Mouse (Mus musculus): Measurements from ENCODE around the gene Tgfb1i1. TPM values are rescaled to one million over a fixed set of nuclear protein-coding genes. Genes with fewer than 3 reads are reported as not detected.

The Tgfb1i1 gene
- 161 and 168 TPM in 2 replicates for polyA plus RNA-seq (2015; fragmentation: Nextera tagmentation; extraction: Ambion mirVana)

- Histone ChIP-seq H3K4me1 (ENCODE audit: control insufficient read depth, insufficient read depth, low read length) (peaks cover 22% of the 10 kb centered on the region), H3K9me3 (replicated peaks; ENCODE audit: control insufficient read depth, low read length) (no peaks in the 10 kb centered on the region), H3K27me3 (ENCODE audit: control insufficient read depth, insufficient read depth, low read length) (no peaks in the 10 kb centered on the region), H3K36me3 (ENCODE audit: control insufficient read depth, insufficient read depth) (peaks cover 38% of the 10 kb centered on the region), H3K9ac (ENCODE audit: low read length) (peak within 1 kb of the TSS; percentile 94), H3K4me2 (ENCODE audit: low read depth, low read length) (peak within 1 kb of the TSS; percentile 67), H3K4me3 (ENCODE audit: low read length) (peak within 1 kb of the TSS; percentile 78), H3K27ac (ENCODE audit: low read length) (peak within 1 kb of the TSS; percentile 99)
- peak; percentile 91 for ATAC-seq (replicated peaks; ENCODE audit: extremely low read depth, insufficient read depth, low FRiP score)
- WGBS: 3% methylated on average over 29 of the region's 30 CpGs
These were observed at the start of gene Tgfb1i1 for GRCm38 (mm10) chr7:128246496-128247391. Tgfb1i1 (plus strand) TSS chr7:128246812.

GRCm38 (mm10) chr7:128201607-128202006 lies 45.0 kb upstream of the Tgfb1i1 start:
- Histone ChIP-seq H3K4me3 (ENCODE audit: low read length) (no peak overlapping the region), H3K9ac (ENCODE audit: low read length) (no peak overlapping the region), H3K27ac (ENCODE audit: low read length) (no peak overlapping the region), H3K36me3 (ENCODE audit: control insufficient read depth, insufficient read depth) (peaks cover 3% of the 10 kb centered on the region; the same call in 1 of the 2 replicates), H3K9me3 (replicated peaks; ENCODE audit: control insufficient read depth, low read length) (no peaks in the 10 kb centered on the region; the same call in 1 of the 2 replicates), H3K4me2 (ENCODE audit: low read depth, low read length) (no peak overlapping the region), H3K4me1 (ENCODE audit: control insufficient read depth, insufficient read depth, low read length) (peaks cover 12% of the 10 kb centered on the region), H3K27me3 (ENCODE audit: control insufficient read depth, insufficient read depth, low read length) (no peaks in the 10 kb centered on the region)
- no peak for ATAC-seq (replicated peaks; ENCODE audit: extremely low read depth, insufficient read depth, low FRiP score)
- WGBS: 92% methylated on average over 9 of the region's 9 CpGs

- Histone ChIP-seq H3K9ac (ENCODE audit: low read length) (no peak overlapping the region), H3K9me3 (replicated peaks; ENCODE audit: control insufficient read depth, low read length) (no peaks in the 10 kb centered on the region; the same call in 1 of the 2 replicates), H3K27ac (ENCODE audit: low read length) (no peak overlapping the region), H3K4me1 (ENCODE audit: control insufficient read depth, insufficient read depth, low read length) (peaks cover 12% of the 10 kb centered on the region), H3K4me3 (ENCODE audit: low read length) (no peak overlapping the region), H3K36me3 (ENCODE audit: control insufficient read depth, insufficient read depth) (peaks cover 3% of the 10 kb centered on the region; the same call in 1 of the 2 replicates), H3K27me3 (ENCODE audit: control insufficient read depth, insufficient read depth, low read length) (no peaks in the 10 kb centered on the region), H3K4me2 (ENCODE audit: low read depth, low read length) (peak overlapping the region; percentile 6; the same call in 1 of the 2 replicates)
- ATAC-seq (replicated peaks; ENCODE audit: extremely low read depth, insufficient read depth, low FRiP score): no peak
- WGBS: 75% methylated on average over 9 of the region's 9 CpGs
These were observed 43.5 kb upstream of the Tgfb1i1 start for GRCm38 (mm10) chr7:128203071-128203470.

- no peak for ATAC-seq (replicated peaks; ENCODE audit: extremely low read depth, insufficient read depth, low FRiP score)
- Histone ChIP-seq H3K9ac (ENCODE audit: low read length) (no peak overlapping the region), H3K4me2 (ENCODE audit: low read depth, low read length) (peak overlapping the region; percentile 70), H3K4me1 (ENCODE audit: control insufficient read depth, insufficient read depth, low read length) (peaks cover 12% of the 10 kb centered on the region), H3K4me3 (ENCODE audit: low read length) (no peak overlapping the region), H3K27me3 (ENCODE audit: control insufficient read depth, insufficient read depth, low read length) (no peaks in the 10 kb centered on the region), H3K9me3 (replicated peaks; ENCODE audit: control insufficient read depth, low read length) (no peaks in the 10 kb centered on the region), H3K27ac (ENCODE audit: low read length) (no peak overlapping the region), H3K36me3 (ENCODE audit: control insufficient read depth, insufficient read depth) (peaks cover 3% of the 10 kb centered on the region; the same call in 1 of the 2 replicates)
- 87% methylated on average over 8 of the region's 8 CpGs for WGBS
These were observed 42.4 kb upstream of the Tgfb1i1 start for GRCm38 (mm10) chr7:128204179-128204578.

GRCm38 (mm10) chr7:128205695-128206094 lies 40.9 kb upstream of the Tgfb1i1 start:
- ATAC-seq (replicated peaks; ENCODE audit: extremely low read depth, insufficient read depth, low FRiP score): peak; percentile 45
- Histone ChIP-seq H3K9me3 (replicated peaks; ENCODE audit: control insufficient read depth, low read length) (no peaks in the 10 kb centered on the region), H3K4me3 (ENCODE audit: low read length) (peak overlapping the region; percentile 72), H3K27me3 (ENCODE audit: control insufficient read depth, insufficient read depth, low read length) (no peaks in the 10 kb centered on the region), H3K27ac (ENCODE audit: low read length) (peak overlapping the region; percentile 90), H3K4me1 (ENCODE audit: control insufficient read depth, insufficient read depth, low read length) (peaks cover 12% of the 10 kb centered on the region), H3K36me3 (ENCODE audit: control insufficient read depth, insufficient read depth) (peaks cover 3% of the 10 kb centered on the region; the same call in 1 of the 2 replicates), H3K9ac (ENCODE audit: low read length) (peak overlapping the region; percentile 73), H3K4me2 (ENCODE audit: low read depth, low read length) (peak overlapping the region; percentile 70)
- WGBS: 52% methylated on average over 18 of the region's 18 CpGs

GRCm38 (mm10) chr7:128206152-128206551 lies 40.5 kb upstream of the Tgfb1i1 start, which contains the start of gene Cox6a2:
Cox6a2 (minus strand) TSS chr7:128206387.
- Histone ChIP-seq H3K27me3 (ENCODE audit: control insufficient read depth, insufficient read depth, low read length) (no peaks in the 10 kb centered on the region), H3K4me3 (ENCODE audit: low read length) (peak within 1 kb of the TSS; percentile 72), H3K9ac (ENCODE audit: low read length) (peak within 1 kb of the TSS; percentile 73), H3K36me3 (ENCODE audit: control insufficient read depth, insufficient read depth) (peaks cover 3% of the 10 kb centered on the region; the same call in 1 of the 2 replicates), H3K4me1 (ENCODE audit: control insufficient read depth, insufficient read depth, low read length) (peaks cover 12% of the 10 kb centered on the region), H3K27ac (ENCODE audit: low read length) (peak within 1 kb of the TSS; percentile 90), H3K9me3 (replicated peaks; ENCODE audit: control insufficient read depth, low read length) (no peaks in the 10 kb centered on the region), H3K4me2 (ENCODE audit: low read depth, low read length) (peak within 1 kb of the TSS; percentile 70)
- 43% methylated on average over 6 of the region's 6 CpGs for WGBS
- ATAC-seq (replicated peaks; ENCODE audit: extremely low read depth, insufficient read depth, low FRiP score): peak; percentile 93

- H3K4me3 ChIP-seq (ENCODE audit: low read length): no peak overlapping the region
- H3K36me3 ChIP-seq (ENCODE audit: control insufficient read depth, insufficient read depth): peaks cover 3% of the 10 kb centered on the region; the same call in 1 of the 2 replicates
- WGBS: 8% methylated on average over 4 of the region's 4 CpGs
- H3K4me2 ChIP-seq (ENCODE audit: low read depth, low read length): no peak overlapping the region
- H3K27me3 ChIP-seq (ENCODE audit: control insufficient read depth, insufficient read depth, low read length): no peaks in the 10 kb centered on the region
- no peaks in the 10 kb centered on the region for H3K9me3 ChIP-seq (replicated peaks; ENCODE audit: control insufficient read depth, low read length)
- no peak for ATAC-seq (replicated peaks; ENCODE audit: extremely low read depth, insufficient read depth, low FRiP score)
- H3K27ac ChIP-seq (ENCODE audit: low read length): no peak overlapping the region
- no peak overlapping the region for H3K9ac ChIP-seq (ENCODE audit: low read length)
- peaks cover 9% of the 10 kb centered on the region for H3K4me1 ChIP-seq (ENCODE audit: control insufficient read depth, insufficient read depth, low read length)
These were observed 38.4 kb upstream of the Tgfb1i1 start for GRCm38 (mm10) chr7:128208187-128208586.

GRCm38 (mm10) chr7:128209826-128210225 lies 36.8 kb upstream of the Tgfb1i1 start:
- WGBS: 51% methylated on average over 3 of the region's 3 CpGs
- no peak for ATAC-seq (replicated peaks; ENCODE audit: extremely low read depth, insufficient read depth, low FRiP score)
- H3K27me3 ChIP-seq (ENCODE audit: control insufficient read depth, insufficient read depth, low read length): no peaks in the 10 kb centered on the region
- no peak overlapping the region for H3K27ac ChIP-seq (ENCODE audit: low read length)
- no peaks in the 10 kb centered on the region for H3K36me3 ChIP-seq (ENCODE audit: control insufficient read depth, insufficient read depth)
- H3K4me2 ChIP-seq (ENCODE audit: low read depth, low read length): no peak overlapping the region
- H3K9ac ChIP-seq (ENCODE audit: low read length): no peak overlapping the region
- H3K9me3 ChIP-seq (replicated peaks; ENCODE audit: control insufficient read depth, low read length): no peaks in the 10 kb centered on the region
- H3K4me1 ChIP-seq (ENCODE audit: control insufficient read depth, insufficient read depth, low read length): peaks cover 3% of the 10 kb centered on the region; the same call in 1 of the 2 replicates
- no peak overlapping the region for H3K4me3 ChIP-seq (ENCODE audit: low read length)

- 58% methylated on average over 4 of the region's 4 CpGs for WGBS
- no peak overlapping the region for H3K4me3 ChIP-seq (ENCODE audit: low read length)
- no peak overlapping the region for H3K4me2 ChIP-seq (ENCODE audit: low read depth, low read length)
- no peak overlapping the region for H3K9ac ChIP-seq (ENCODE audit: low read length)
- no peaks in the 10 kb centered on the region for H3K9me3 ChIP-seq (replicated peaks; ENCODE audit: control insufficient read depth, low read length)
- H3K36me3 ChIP-seq (ENCODE audit: control insufficient read depth, insufficient read depth): no peaks in the 10 kb centered on the region
- no peaks in the 10 kb centered on the region for H3K4me1 ChIP-seq (ENCODE audit: control insufficient read depth, insufficient read depth, low read length)
- H3K27me3 ChIP-seq (ENCODE audit: control insufficient read depth, insufficient read depth, low read length): no peaks in the 10 kb centered on the region
- H3K27ac ChIP-seq (ENCODE audit: low read length): no peak overlapping the region
- no peak for ATAC-seq (replicated peaks; ENCODE audit: extremely low read depth, insufficient read depth, low FRiP score)
These were observed 26.7 kb upstream of the Tgfb1i1 start for GRCm38 (mm10) chr7:128219952-128220351.

All from heart, embryonic 16.5 days (tissue).